Mouse (Mus musculus): ENCODE measurements around the gene Elovl3. TPM values are rescaled to one million over a fixed set of nuclear protein-coding genes. Genes with fewer than 3 reads are reported as not detected.
"Not testable (repeated sequence)": the region's sequence is repeated elsewhere in the genome, so short reads cannot be mapped to it uniquely, and the experiment has no call there.

Gene Elovl3
- total RNA-seq, 2 experiments from 2014 or later = not detected

- peak; percentile 90 to 98 for DNase-seq (ENCODE audit: extremely low spot score in 1 of 2, low spot score in 1 of 2)
Measured at GRCm38 (mm10) chr19:46135297-46135696, 3.6 kb downstream of the Elovl3 start.

GRCm38 (mm10) chr19:46135789-46136638 is 4.3 kb downstream of the Elovl3 start:
- DNase-seq (ENCODE audit: extremely low spot score in 1 of 2, low spot score in 1 of 2) = no peak

- peak; percentile 35 to 73 for DNase-seq (ENCODE audit: extremely low spot score in 1 of 2, low spot score in 1 of 2)
Measured at GRCm38 (mm10) chr19:46136639-46137580, 5.2 kb downstream of the Elovl3 start.

GRCm38 (mm10) chr19:46140324-46140723 is 8.6 kb downstream of the Elovl3 start:
- no peak for DNase-seq (ENCODE audit: extremely low spot score in 1 of 2, low spot score in 1 of 2)

GRCm38 (mm10) chr19:46141091-46141490 is 9.4 kb downstream of the Elovl3 start:
- no peak for DNase-seq (ENCODE audit: extremely low spot score in 1 of 2, low spot score in 1 of 2)

- DNase-seq (ENCODE audit: extremely low spot score in 1 of 2, low spot score in 1 of 2) = no peak
Measured at GRCm38 (mm10) chr19:46147511-46148371, 16.0 kb downstream of the Elovl3 start, which contains the start of gene Pitx3. TSS of gene Pitx3 (minus strand) at chr19:46148326.

GRCm38 (mm10) chr19:46148372-46148760 is 16.7 kb downstream of the Elovl3 start:
- peak; percentile 22 for DNase-seq (ENCODE audit: extremely low spot score in 1 of 2, low spot score in 1 of 2)

- DNase-seq (ENCODE audit: extremely low spot score in 1 of 2, low spot score in 1 of 2) = no peak
Measured at GRCm38 (mm10) chr19:46149091-46149490, 17.4 kb downstream of the Elovl3 start.

- peak; percentile 78 to 83 for DNase-seq (ENCODE audit: extremely low spot score in 1 of 2, low spot score in 1 of 2)
Measured at GRCm38 (mm10) chr19:46152127-46152803, 20.6 kb downstream of the Elovl3 start, which contains the start of gene Gbf1. TSS of gene Gbf1 (plus strand) at chr19:46152509.

GRCm38 (mm10) chr19:46165950-46166349 is 34.3 kb downstream of the Elovl3 start:
- DNase-seq (ENCODE audit: extremely low spot score in 1 of 2, low spot score in 1 of 2) = no peak

- not testable (repeated sequence) for DNase-seq (ENCODE audit: extremely low spot score in 1 of 2, low spot score in 1 of 2)
Measured at GRCm38 (mm10) chr19:46167169-46167568, 35.5 kb downstream of the Elovl3 start.

GRCm38 (mm10) chr19:46169396-46169795 is 37.7 kb downstream of the Elovl3 start:
- no peak for DNase-seq (ENCODE audit: extremely low spot score in 1 of 2, low spot score in 1 of 2)

GRCm38 (mm10) chr19:46169913-46170312 is 38.2 kb downstream of the Elovl3 start:
- no peak for DNase-seq (ENCODE audit: extremely low spot score in 1 of 2, low spot score in 1 of 2)

GRCm38 (mm10) chr19:46172541-46172940 is 40.8 kb downstream of the Elovl3 start:
- no peak for DNase-seq (ENCODE audit: extremely low spot score in 1 of 2, low spot score in 1 of 2)

- no peak for DNase-seq (ENCODE audit: extremely low spot score in 1 of 2, low spot score in 1 of 2)
Measured at GRCm38 (mm10) chr19:46175173-46175572, 43.5 kb downstream of the Elovl3 start.

GRCm38 (mm10) chr19:46177046-46177445 is 45.3 kb downstream of the Elovl3 start:
- no peak for DNase-seq (ENCODE audit: extremely low spot score in 1 of 2, low spot score in 1 of 2)

GRCm38 (mm10) chr19:46180274-46180673 is 48.6 kb downstream of the Elovl3 start:
- no peak for DNase-seq (ENCODE audit: extremely low spot score in 1 of 2, low spot score in 1 of 2)

- no peak for DNase-seq (ENCODE audit: extremely low spot score in 1 of 2, low spot score in 1 of 2)
Measured at GRCm38 (mm10) chr19:46182241-46182640, 50.5 kb downstream of the Elovl3 start.

Data from layer of hippocampus, postnatal 25 days (tissue).